ENCODE assay signal across 8 mouse cellular contexts in the genomic region with DNA sequence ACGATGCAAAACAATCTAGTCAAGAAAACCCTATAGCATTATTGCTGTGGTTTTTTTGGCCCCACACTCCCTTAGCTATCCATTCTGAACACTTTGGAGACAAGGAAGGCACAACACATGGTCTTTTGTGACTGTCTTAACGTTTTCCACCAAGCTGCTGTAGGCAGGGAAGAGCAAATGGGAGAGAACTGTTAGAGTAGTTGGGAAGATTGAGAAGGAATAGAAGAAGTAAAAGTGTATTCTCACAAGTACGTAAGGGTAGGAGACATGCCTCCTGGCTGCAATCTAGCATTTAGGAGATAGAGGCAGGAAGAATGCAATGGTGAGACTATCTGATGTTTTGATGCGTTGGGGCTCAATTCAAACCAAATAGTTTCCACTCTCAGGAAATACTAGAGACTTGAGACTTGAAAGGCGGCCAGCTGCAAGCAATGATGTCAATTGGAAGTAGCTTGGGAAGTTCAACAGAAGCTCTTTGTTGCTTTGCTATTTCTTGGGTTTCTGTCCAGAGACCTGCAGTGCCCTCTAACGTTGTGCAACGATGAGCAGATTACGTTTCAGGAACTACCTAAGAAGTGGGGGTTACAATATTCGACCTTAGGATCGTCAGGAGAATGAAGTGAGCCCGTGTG. TPM values are rescaled to one million over a fixed set of nuclear protein-coding genes. Genes with fewer than 3 reads are reported as not detected.
DNase-seq lines count a peak whose midpoint lies in the region; ATAC-seq and TF ChIP-seq lines count a peak whose summit lies in the region.

No protein-coding gene starts in this region.

- H3K9ac ChIP-seq in heart, adult 2 months (ENCODE audit: low read depth, low read length) = peak overlapping the region; percentile 37; the same call in 1 of the 2 replicates
- H3K9ac ChIP-seq in heart, postnatal 0 days (replicated peaks; ENCODE audit: low read depth, low read length) = no peak overlapping the region
- H3K9ac ChIP-seq in liver, embryonic 11.5 days (ENCODE audit: low read depth, low read length) = no peak overlapping the region
- no peak overlapping the region for H3K9ac ChIP-seq in neural tube, embryonic 14.5 days (replicated peaks; ENCODE audit: low read depth, low read length)

- H3K27me3 ChIP-seq in heart, adult 2 months (ENCODE audit: control insufficient read depth, insufficient read depth, low read length) = no peaks in the 10 kb centered on the region
- no peaks in the 10 kb centered on the region for H3K27me3 ChIP-seq in heart, embryonic 10.5 days (ENCODE audit: insufficient read depth, poor library complexity, severe bottlenecking)
- no peaks in the 10 kb centered on the region for H3K27me3 ChIP-seq in heart, postnatal 0 days (ENCODE audit: control insufficient read depth, insufficient read depth, low read length)
- H3K27me3 ChIP-seq in liver, embryonic 11.5 days (replicated peaks; ENCODE audit: control insufficient read depth, insufficient read depth, low read length) = no peaks in the 10 kb centered on the region
- H3K27me3 ChIP-seq in neural tube, embryonic 14.5 days (ENCODE audit: control insufficient read depth, insufficient read depth, low read length) = no peaks in the 10 kb centered on the region

- DNase-seq in heart, adult 2 months = peak in 1 of 2 experiments; percentile 61
- DNase-seq in heart, embryonic 10.5 days (ENCODE audit: low spot score) = no peak
- DNase-seq in heart, postnatal 0 days (ENCODE audit: low spot score) = no peak
- peak; percentile 36 for DNase-seq in liver, embryonic 11.5 days (ENCODE audit: low spot score)
- DNase-seq in frontal cortex, postnatal 25 days (ENCODE audit: low spot score in 2 of 2) = no peak
- no peak for DNase-seq in urinary bladder, postnatal 10 days (ENCODE audit: low spot score)

- 0 out of 2 replicates have a peak, but pooled peaks have one; percentile 1 for ATAC-seq in common myeloid progenitor, adult 5-6 weeks (replicated peaks; ENCODE audit: low read depth, poor library complexity, severe bottlenecking)
- ATAC-seq in heart, postnatal 0 days (ENCODE audit: insufficient read depth, low read depth) = no peak
- ATAC-seq in liver, embryonic 11.5 days (replicated peaks; ENCODE audit: low FRiP score) = peak; percentile 7; the same call in 1 of the 2 replicates
- 0 out of 2 replicates have a peak, but pooled peaks have one; percentile 2 for ATAC-seq in neural tube, embryonic 14.5 days (ENCODE audit: low read depth)

- no peak for TF ChIP-seq EP300 in heart, adult 2 months (IDR thresholded peaks at IDR 0.05; ENCODE audit: insufficient read depth, low read depth, low read length)
- TF ChIP-seq EP300 in heart, postnatal 0 days (IDR thresholded peaks at IDR 0.05; ENCODE audit: low read depth) = no peak

- H3K4me2 ChIP-seq in heart, postnatal 0 days (ENCODE audit: low read depth, low read length) = no peak overlapping the region
- no peak overlapping the region for H3K4me2 ChIP-seq in liver, embryonic 11.5 days
- H3K4me2 ChIP-seq in neural tube, embryonic 14.5 days (ENCODE audit: low read depth, low read length) = peak overlapping the region; percentile 16; the same call in 1 of the 2 replicates

- TF ChIP-seq POLR2A in heart, adult 2 months (IDR thresholded peaks at IDR 0.05; ENCODE audit: insufficient read depth, low read depth, low read length) = peak; percentile 19; the same call in 1 of the 2 replicates

- H3K79me2 ChIP-seq in heart, adult 2 months (replicated peaks; ENCODE audit: control insufficient read depth, insufficient read depth, low read length) = no peaks in the 10 kb centered on the region; the same call in 1 of the 2 replicates

- no peaks in the 10 kb centered on the region for H3K9me3 ChIP-seq in heart, embryonic 10.5 days
- no peaks in the 10 kb centered on the region for H3K9me3 ChIP-seq in heart, postnatal 0 days (replicated peaks; ENCODE audit: control insufficient read depth, low read length)
- H3K9me3 ChIP-seq in liver, embryonic 11.5 days (ENCODE audit: control insufficient read depth, low read length) = no peaks in the 10 kb centered on the region
- no peaks in the 10 kb centered on the region for H3K9me3 ChIP-seq in neural tube, embryonic 14.5 days (ENCODE audit: control insufficient read depth, low read length)

- peaks cover 44% of the 10 kb centered on the region for H3K36me3 ChIP-seq in heart, adult 2 months (ENCODE audit: control insufficient read depth, insufficient read depth, low read length)
- H3K36me3 ChIP-seq in heart, embryonic 10.5 days = peaks cover 39% of the 10 kb centered on the region
- H3K36me3 ChIP-seq in heart, postnatal 0 days (replicated peaks; ENCODE audit: control insufficient read depth, insufficient read depth, low read length) = peaks cover 41% of the 10 kb centered on the region
- H3K36me3 ChIP-seq in liver, embryonic 11.5 days (ENCODE audit: control insufficient read depth, insufficient read depth, low read length) = peaks cover 18% of the 10 kb centered on the region
- H3K36me3 ChIP-seq in neural tube, embryonic 14.5 days (ENCODE audit: control insufficient read depth, insufficient read depth, low read length) = peaks cover 30% of the 10 kb centered on the region

- 11% methylated on average over 11 of the region's 11 CpGs for WGBS in heart, adult 2 months
- WGBS in heart, embryonic 10.5 days = 30% methylated on average over 11 of the region's 11 CpGs
- 19% methylated on average over 11 of the region's 11 CpGs for WGBS in heart, postnatal 0 days
- 20% methylated on average over 11 of the region's 11 CpGs for WGBS in liver, embryonic 11.5 days
- WGBS in neural tube, embryonic 14.5 days = 24% methylated on average over 11 of the region's 11 CpGs

- intact Hi-C loops in heart, adult 2 months (cut with DNase I) = no loop called here

- H3K4me3 ChIP-seq in heart, adult 2 months = no peak overlapping the region
- H3K4me3 ChIP-seq in heart, embryonic 10.5 days = no peak overlapping the region
- H3K4me3 ChIP-seq in heart, postnatal 0 days (ENCODE audit: low read depth, low read length) = no peak overlapping the region
- no peak overlapping the region for H3K4me3 ChIP-seq in liver, embryonic 11.5 days (ENCODE audit: low read depth, low read length)
- H3K4me3 ChIP-seq in neural tube, embryonic 14.5 days (ENCODE audit: low read depth, low read length) = no peak overlapping the region

- 0 out of 2 replicates have a peak, but pooled peaks have one; percentile 12 for TF ChIP-seq CTCF in heart, adult 2 months (IDR thresholded peaks at IDR 0.05)
- TF ChIP-seq CTCF in heart, postnatal 0 days (IDR thresholded peaks at IDR 0.05; ENCODE audit: low read depth) = no peak; the same call in 1 of the 2 replicates

- peaks cover 18% of the 10 kb centered on the region for H3K4me1 ChIP-seq in heart, adult 2 months (ENCODE audit: control insufficient read depth, insufficient read depth, low read length)
- H3K4me1 ChIP-seq in heart, embryonic 10.5 days = peaks cover 10% of the 10 kb centered on the region; the same call in 1 of the 2 replicates
- H3K4me1 ChIP-seq in heart, postnatal 0 days (ENCODE audit: control insufficient read depth, insufficient read depth) = peaks cover 11% of the 10 kb centered on the region
- peaks cover 10% of the 10 kb centered on the region for H3K4me1 ChIP-seq in liver, embryonic 11.5 days (replicated peaks; ENCODE audit: control insufficient read depth, insufficient read depth, low read length)
- peaks cover 31% of the 10 kb centered on the region for H3K4me1 ChIP-seq in neural tube, embryonic 14.5 days (ENCODE audit: control insufficient read depth, insufficient read depth, low read length)

- H3K27ac ChIP-seq in heart, adult 2 months = peak overlapping the region; percentile 43
- H3K27ac ChIP-seq in heart, embryonic 10.5 days = no peak overlapping the region
- H3K27ac ChIP-seq in heart, postnatal 0 days (ENCODE audit: low read depth) = peak overlapping the region; percentile 65
- peak overlapping the region; percentile 40; the same call in 1 of the 2 replicates for H3K27ac ChIP-seq in liver, embryonic 11.5 days (ENCODE audit: low read depth, low read length)
- H3K27ac ChIP-seq in neural tube, embryonic 14.5 days (ENCODE audit: low read depth, low read length) = peak overlapping the region; percentile 35

RNA-seq across cellular contexts. Expression of a gene that starts 6.6 kb away (rescaled TPM):
- 1,000 to 10,000 TPM; 1,540 to 1,554 TPM for total RNA-seq in heart, adult 2 months (2021)
- 2,007 and 3,319 TPM in 2 replicates for polyA plus RNA-seq in heart, adult 2 months (2012; rRNA removed)
- polyA plus RNA-seq in heart, embryonic 10.5 days (2016; fragmentation: Nextera tagmentation; extraction: Ambion mirVana) = 2,804 and 3,368 TPM in 2 replicates
- total RNA-seq in common myeloid progenitor, adult 5-6 weeks (2017) = 4,616 and 4,673 TPM in 2 replicates
- 2,627 and 2,715 TPM in 2 replicates for total RNA-seq in heart, postnatal 0 days (2014; rRNA removed; ENCODE audit: low replicate concordance)
- polyA plus RNA-seq in heart, postnatal 0 days (2015; fragmentation: Nextera tagmentation; extraction: Ambion mirVana) = 1,298 and 1,386 TPM in 2 replicates
- 3,603 and 3,888 TPM in 2 replicates for polyA plus RNA-seq in liver, embryonic 11.5 days (2014; fragmentation: Nextera tagmentation; extraction: Ambion mirVana)
- 2,884 and 3,125 TPM in 2 replicates for polyA plus RNA-seq in neural tube, embryonic 14.5 days (2014; fragmentation: Nextera tagmentation; extraction: Ambion mirVana)
